Mouse (Mus musculus) CH12.LX (cell line): ENCODE results near the gene Lifr.

Experiments used
- CTCF ChIP-seq, 2 experiments: IDR thresholded peaks in 1 of 2; conservative IDR thresholded peaks in 1 of 2; 2 replicates each; pipeline ENCODE4 v1.5.1; 2011 to 2012; ENCODE audit warnings: low read depth in 2 of 2, low read length in 2 of 2, improper control_type of control experiment in 1 of 2, inconsistent platforms in 1 of 2, mild to moderate bottlenecking in 1 of 2, moderate library complexity in 1 of 2
- E2F4 ChIP-seq: IDR thresholded peaks from 2 replicates; pipeline ENCODE4 v1.6.1; 2011; ENCODE audit warnings: low read depth, low read length, improper control_type of control experiment; ENCODE audit not compliant: insufficient replicate concordance
- EP300 ChIP-seq: IDR thresholded peaks from 2 replicates; pipeline ENCODE4 v1.6.1; 2011; ENCODE audit warnings: low read length, improper control_type of control experiment
- ETS1 ChIP-seq: conservative IDR thresholded peaks from 2 replicates; pipeline ENCODE4 v1.6.1; 2012; ENCODE audit warnings: low read depth, mild to moderate bottlenecking, inconsistent platforms, low read length, improper control_type of control experiment, moderate library complexity
- GABPA ChIP-seq: IDR thresholded peaks from 2 replicates; pipeline ENCODE4 v1.6.1; 2012; ENCODE audit warnings: low read depth, low read length, improper control_type of control experiment, inconsistent platforms; ENCODE audit not compliant: insufficient replicate concordance
- MAZ ChIP-seq: IDR thresholded peaks from 2 replicates; pipeline ENCODE4 v1.6.1; 2012; ENCODE audit warnings: low read depth, mild to moderate bottlenecking, inconsistent platforms, low read length, improper control_type of control experiment, moderate library complexity
- MEF2A ChIP-seq: IDR thresholded peaks from 2 replicates; pipeline ENCODE4 v1.6.1; 2014; ENCODE audit warnings: low read depth, mild to moderate bottlenecking, inconsistent platforms, low read length, improper control_type of control experiment, borderline replicate concordance
- MYC ChIP-seq: IDR thresholded peaks from 2 replicates; pipeline ENCODE4 v1.6.1; 2011; ENCODE audit warnings: low read depth, mild to moderate bottlenecking, improper control_type of control experiment, low read length
- POLR2A ChIP-seq: IDR thresholded peaks from 2 replicates; pipeline ENCODE4 v1.6.1; 2011; ENCODE audit warnings: low read depth, mild to moderate bottlenecking, improper control_type of control experiment, low read length
- POLR2AphosphoS2 ChIP-seq: IDR thresholded peaks from 2 replicates; pipeline ENCODE4 v1.6.1; 2011; ENCODE audit warnings: low read depth, low read length, improper control_type of control experiment
- SMC3 ChIP-seq: IDR thresholded peaks from 2 replicates; pipeline ENCODE4 v1.6.1; 2011; ENCODE audit warnings: low read depth, low read length, improper control_type of control experiment
- UBTF ChIP-seq: IDR thresholded peaks from 2 replicates; pipeline ENCODE4 v1.6.1; 2012; ENCODE audit warnings: low read depth, mild to moderate bottlenecking, inconsistent platforms, low read length, improper control_type of control experiment, moderate library complexity
- ZC3H11A ChIP-seq: IDR thresholded peaks from 2 replicates; pipeline ENCODE4 v1.6.1; 2012; ENCODE audit warnings: low read depth, mild to moderate bottlenecking, inconsistent platforms, low read length, improper control_type of control experiment

DNA sequence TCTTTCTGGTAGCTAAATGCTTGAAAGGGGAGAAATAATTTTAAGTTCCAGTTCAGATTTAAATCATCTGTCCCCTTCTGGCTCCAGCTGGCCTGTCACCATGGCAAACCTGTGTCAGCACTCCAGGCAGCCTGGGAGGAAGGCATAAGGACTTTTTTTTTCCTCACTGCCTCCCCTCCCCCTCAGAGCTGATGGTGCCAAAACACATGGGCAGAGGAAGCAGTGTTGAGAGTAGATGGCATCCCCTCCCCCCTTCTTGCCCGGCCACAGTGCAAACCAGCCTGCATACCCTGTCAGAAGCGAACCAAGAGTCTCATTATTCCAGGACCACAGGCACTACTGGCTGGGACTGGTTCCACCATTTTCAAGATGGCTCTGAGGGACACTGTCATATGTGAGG, 108.4 kb downstream of the Lifr start:
- TF ChIP-seq EP300 (no peak), UBTF (no peak), POLR2AphosphoS2 (no peak), ETS1 (no peak), MAZ (no peak), POLR2A (no peak), ZC3H11A (no peak), E2F4 (no peak), MYC (no peak), SMC3 (no peak), CTCF (conservative IDR thresholded peaks at IDR 0.05 in 1 of 2, IDR thresholded peaks at IDR 0.05 in 1 of 2; ENCODE audit: low read depth in 2 of 2, low read length in 2 of 2) (no peak), MEF2A (no peak), GABPA (no peak)
